Mouse (Mus musculus) brain, adult 2 months (tissue): ENCODE measurements around the gene Cct8l1.
A peak's percentile ranks its signal among the peaks of the same experiment; 100 is the strongest.

ENCODE experiments used
- DNase-seq: peaks from one replicate; pipeline ENCODE4 v3.0.0; 2011; ENCODE audit warnings: low read depth, low spot score

Cct8l1 gene

DNA sequence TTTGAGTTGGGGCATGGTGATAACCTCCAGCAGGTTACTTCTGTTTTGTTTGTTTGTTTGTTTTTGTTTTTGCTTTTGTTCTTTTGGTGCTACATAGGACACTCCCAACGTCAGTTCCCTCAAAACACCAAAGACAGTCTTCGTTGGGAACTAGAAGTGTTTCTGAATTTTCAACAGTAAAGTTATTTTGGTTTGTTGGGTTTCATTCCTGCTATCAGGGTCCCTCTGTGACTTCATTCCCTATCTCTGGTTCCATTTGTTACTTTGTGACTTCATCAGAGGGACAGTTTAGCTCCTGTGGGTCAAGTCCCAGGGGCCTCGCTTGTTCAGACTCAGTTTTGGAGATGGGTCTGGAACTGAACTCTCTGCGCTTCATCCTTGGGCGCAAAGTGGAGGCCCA, at the start of gene Cct8l1:
Gene Cct8l1, plus strand, starts transcription at position 301 of the 400 bp plus-strand sequence.
- no peak for DNase-seq

DNA sequence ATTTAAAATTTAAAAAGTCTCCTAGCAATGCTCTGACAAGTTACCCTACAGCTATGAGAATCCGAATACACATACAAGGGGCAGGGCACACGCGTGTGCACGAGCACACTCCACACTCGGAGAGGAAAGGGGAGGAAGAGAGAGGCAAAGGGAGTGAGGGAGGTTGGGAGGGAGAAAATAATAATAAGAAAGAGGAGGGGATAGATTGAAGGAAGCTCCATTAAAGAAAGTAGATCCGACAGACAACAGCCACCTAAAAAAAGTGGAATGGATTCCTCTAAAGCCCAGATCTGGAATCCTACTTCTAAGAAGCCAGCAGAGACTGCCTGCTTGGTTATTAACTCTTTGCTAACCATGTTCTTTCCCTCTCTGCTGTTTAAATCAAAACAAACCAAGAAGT, 43.8 kb upstream of the Cct8l1 start:
- peak; percentile 69 for DNase-seq

DNA sequence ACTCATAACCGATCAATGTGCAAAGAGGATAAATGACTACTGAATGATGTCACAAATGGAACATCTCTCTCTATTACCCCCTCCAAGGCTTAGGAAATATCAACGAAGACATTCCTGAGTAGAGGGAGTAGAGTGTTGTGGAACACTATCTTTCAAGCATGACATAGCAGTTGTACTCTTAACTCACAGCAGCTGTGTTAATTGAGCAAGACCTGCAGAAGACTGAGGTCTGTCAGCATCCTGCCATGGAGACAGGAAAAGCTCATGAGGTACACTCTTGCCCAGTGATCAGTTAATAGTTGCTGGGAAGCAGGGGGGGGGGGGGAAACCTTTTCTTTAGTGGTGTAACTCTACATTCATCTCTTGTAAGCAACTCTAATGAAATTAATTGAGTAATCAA, 40.1 kb upstream of the Cct8l1 start:
- no peak for DNase-seq

DNA sequence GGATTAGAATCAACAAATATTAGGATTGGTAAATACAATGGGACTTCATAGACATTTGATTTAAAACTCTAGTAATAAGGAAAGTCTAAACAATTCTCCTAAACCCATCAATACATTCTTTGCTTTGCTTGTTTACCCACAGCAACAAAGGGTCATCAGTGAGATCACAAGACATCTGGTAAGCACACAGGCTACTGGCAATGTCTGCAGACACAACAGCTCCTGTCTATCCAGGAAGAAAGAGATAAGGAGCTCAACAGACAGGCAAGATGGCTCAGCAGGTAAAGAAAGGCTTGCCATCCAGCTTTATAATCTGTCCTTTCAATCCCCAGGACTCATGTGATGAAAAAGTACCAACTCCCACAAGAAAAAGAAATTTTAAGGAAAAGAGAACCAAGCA, 37.0 kb upstream of the Cct8l1 start:
- no peak for DNase-seq

DNA sequence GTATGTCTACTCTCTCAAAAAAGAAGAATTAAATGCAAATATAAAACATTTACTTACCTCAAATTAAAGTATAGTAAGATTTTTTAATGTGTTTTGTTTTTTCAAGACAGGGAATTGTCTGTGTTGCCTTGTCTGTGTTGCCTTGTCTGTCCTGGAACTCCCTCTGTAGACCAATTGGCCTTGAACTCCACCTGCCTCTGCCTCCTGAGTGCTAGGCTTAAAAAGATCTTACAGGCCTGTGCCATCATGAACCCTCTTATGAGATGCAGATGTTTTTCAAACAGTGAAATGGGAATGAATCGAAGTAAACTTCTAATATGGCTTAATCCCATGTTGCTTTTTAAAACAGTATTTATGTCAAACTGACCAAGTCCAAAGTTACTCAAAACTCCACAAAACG, 19.2 kb upstream of the Cct8l1 start:
- no peak for DNase-seq

DNA sequence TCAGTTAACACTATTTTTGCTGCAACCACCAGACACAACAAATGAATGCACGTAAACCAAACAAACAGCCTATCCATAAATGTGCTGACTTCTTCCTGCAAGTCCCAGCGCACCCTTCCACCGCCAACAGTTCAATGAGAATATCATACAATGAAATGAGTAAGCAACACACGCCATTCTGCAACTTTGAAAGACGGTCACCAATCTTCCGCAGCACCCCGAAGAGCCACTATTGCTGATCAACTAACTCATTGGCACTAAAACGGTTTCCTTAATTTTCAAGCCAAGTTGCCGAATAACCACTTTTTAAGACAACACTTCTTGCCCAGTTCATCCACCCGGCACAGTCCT, 18.5 kb upstream of the Cct8l1 start:
- peak; percentile 21 for DNase-seq

DNA sequence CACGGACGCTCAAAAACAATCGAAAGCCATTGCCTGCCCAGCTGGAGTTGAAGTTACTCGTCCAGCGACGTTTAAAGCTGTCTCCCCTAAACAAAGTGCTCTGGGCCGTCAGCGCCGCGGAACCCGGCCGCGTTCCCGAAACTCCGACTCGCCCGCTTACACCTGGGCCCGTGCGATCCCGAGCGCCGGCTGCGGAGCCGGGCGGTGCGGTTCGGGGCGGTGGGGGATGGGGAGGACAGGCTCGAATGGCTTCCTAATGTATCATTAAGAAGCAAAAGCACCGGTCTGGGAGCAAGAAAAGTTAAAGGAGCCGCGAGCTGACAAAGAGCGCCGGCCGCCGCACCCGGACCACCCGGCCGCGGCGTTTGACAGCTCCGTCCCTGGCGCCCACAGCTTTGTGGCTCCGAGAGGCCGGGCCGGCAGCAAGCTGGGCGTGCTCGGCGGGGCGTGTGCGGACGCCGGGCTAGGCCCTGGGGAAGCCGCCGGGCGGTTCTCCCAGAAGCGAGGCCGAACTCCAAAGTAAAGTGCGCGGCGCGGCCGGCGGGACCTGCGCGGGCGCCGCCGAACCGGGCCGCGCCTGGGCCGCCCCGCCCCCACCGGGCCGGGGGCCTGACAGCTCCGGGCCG, 18.0 kb upstream of the Cct8l1 start:
- DNase-seq: peak; percentile 53

DNA sequence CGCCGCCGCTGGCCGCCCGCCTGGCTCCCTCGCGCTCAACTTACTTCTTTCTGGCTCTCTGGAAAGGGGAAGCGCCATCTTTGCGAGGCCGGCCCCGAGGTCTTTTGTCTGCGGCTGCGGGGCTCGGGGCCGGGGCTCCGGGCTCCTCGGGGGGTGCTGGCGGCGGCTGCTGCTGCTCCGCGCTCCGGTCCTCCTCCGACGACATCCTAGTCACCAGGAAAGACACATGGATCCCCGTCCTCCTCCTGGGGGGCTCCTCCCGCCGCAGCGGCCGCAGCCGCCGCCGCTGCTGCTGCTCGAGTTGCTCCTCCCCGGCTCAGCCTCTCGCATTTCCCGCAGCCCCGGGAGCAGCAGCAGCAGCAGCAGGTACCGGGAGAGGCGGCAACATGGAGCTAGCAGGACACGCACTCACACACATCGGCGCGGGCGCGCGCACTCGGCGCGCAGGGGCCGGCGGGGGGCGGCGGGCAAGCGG, 17.5 kb upstream of the Cct8l1 start, which contains the start of gene Kmt2c:
Gene Kmt2c, minus strand, starts transcription at position 438 of the 475 bp plus-strand sequence.
- peak; percentile 88 for DNase-seq

DNA sequence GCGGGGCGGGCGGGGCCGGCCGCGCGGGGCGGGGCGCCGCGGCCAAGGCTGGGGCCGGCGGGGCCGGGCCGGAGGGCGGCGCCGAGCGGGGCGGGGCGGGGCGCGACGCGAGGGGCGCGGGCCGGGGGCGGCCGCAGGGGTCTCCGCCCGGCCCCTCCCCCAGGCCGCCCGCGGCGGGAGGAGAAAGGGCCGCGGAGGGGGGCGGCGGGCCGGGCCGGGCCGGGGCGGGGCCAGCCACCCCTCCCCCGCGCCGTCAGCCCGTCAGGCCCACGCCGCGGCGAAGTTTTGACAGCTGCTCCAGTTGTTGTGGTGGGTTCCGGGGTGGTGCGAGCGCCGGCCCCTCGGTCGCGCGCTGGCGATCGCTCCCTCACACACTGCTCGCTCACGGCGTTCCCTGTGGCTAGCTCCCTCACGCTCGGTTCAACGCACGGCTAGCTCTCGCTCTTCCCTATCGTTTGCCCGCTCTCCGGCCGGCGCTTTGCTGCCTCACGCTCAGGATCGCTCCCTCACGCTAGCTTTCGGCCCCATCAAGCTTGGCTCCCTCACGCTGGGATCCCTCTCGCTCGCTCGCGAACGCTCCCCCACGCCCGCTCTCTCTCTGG, 16.9 kb upstream of the Cct8l1 start:
- peak; percentile 81 for DNase-seq

DNA sequence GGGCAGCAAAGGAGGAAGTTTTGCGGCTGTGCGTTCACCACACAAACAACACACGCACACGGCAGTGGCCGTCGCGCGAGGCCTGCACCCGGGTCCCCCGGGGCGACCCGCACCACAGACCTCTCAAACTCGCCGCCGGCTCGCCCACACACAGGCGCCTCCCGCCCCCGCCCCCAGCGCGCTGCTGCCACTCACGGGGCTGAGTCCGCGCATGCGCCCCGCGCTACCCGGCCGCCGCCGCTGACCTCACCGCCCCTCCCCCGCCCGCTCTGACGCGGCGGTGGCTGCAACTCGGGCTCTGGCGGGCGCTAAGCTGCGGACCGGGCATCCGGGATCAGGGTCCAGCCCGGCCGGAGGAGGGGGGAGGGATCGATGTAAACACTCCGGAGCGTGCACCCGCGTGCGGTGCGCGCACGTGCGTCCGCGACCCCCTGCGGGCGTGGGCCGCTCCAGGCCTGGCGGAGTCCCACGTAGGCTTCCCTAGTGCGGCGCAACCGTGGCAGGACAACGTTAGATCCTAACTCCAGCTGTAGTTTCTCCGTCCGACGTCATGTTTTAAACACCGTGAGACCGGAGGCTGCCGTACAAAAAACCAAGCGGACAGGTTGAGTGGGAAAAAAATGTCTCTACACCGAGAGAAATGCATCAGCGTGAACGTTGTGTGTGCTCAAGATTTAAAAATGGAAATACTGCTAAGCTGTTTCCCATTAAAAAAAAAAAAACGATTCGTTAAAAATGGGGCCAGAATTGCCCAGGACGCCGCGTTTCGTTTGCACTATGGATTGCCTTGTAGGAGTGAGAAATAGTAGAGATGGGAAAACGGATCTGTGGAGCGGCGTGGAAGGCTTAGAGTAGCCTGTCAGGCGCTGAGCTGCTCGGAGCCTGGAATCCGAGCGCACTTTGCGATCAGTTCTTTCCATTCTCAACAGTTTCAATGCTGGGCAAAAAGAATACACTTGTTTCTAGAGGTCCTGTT, 16.2 kb upstream of the Cct8l1 start:
- peak; percentile 98 for DNase-seq

DNA sequence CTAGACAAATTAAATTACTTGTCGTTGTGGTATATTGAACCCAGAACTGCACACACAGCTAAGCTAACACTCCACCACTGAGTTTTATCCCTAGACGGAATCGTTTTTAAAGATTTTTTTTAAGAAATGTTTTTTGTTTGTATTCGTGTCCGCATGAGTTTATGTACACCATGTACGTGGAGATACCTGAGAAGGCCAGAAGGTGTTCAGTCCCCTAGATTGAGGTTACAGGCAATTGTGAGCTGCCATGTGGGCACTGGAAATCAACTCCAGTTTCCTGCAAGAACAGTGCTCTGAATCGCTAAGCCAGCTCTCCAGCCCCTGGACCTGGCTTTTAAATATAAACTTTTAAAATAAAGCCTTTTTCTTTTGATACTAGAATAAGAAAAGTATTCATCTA, 15.2 kb upstream of the Cct8l1 start:
- DNase-seq: no peak

DNA sequence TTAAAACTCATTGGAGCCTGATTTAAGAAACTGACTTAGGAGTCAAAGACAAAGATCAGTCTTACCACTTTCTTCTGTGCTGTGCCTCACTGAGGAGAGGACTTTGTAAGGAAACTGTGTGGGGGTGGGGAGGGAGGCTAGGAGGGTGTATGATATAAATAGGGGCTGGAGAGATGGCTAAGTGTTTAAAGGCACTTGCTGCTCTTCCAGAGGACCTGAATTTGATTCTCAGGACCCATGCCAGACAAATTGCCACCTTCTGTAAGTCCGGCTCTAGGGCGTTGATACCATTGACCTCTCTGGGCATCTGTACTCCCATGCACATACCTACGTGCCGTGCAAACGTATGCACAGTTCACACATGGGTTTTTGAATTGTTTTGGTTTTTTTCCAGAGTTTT, 9.8 kb upstream of the Cct8l1 start:
- no peak for DNase-seq

DNA sequence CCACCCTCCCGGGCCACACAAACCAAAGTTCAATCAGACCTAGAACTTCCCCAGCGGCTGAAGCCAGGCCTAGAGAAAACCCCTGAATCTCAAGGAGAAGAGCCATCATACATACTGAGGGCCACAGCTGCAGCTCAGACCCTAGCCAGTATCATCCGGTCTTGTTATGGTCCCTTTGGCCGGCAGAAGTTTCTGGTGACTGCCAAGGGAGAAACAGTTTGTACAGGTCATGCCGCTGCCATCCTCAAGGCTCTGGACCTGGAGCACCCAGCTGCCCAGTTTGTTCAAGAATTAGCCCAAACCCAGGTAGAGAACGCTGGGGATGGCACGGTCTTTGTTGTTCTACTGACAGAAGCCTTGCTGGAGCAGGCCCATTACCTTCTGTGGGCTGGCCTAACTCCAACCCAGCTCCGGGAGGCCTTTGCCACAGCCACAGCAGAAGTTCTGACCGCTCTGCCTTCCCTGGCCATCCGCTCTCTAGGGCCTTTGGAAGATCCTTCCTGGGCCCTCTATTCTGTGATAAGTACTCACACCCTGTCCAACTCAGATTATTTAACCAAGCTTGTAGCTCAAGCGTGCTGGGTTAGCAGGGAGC, 531 bp downstream of the Cct8l1 start:
- no peak for DNase-seq

DNA sequence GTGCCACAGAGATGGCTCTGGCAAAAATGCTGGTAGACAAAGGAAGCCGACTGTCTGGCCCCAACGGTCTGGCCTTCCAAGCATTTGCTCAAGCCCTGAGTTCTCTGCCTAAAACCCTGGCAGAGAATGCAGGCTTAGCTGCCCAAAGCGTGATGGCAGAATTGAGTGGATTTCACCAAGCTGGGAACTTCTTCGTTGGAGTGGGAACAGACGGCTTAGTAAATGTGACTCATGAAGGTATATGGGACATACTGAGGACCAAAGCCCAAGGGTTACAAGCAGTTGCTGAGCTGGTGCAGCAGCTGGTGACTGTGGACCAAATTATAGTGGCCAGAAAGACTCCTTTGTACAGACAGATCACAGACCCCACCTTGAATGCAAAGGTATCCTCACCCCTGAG, 1.7 kb downstream of the Cct8l1 start:
- no peak for DNase-seq

DNA sequence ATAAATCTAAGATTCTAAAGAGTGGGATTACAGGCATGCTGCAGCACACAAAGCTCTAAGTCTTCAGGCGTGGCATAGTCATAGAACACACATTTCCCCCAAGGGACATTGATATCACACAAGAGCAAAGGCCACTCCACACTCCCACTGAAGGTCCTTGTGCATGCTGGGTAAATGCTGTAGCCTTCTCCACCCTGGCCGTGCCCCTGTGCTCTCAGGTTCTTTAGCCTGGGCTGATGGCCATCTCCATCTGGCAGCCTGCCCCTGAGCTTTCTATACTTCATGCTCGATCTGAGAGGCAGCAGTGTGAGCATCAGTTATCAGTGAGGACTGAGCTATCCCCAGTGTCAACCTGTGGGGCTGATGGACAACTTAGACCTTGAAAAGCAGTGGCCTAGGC, 4.0 kb downstream of the Cct8l1 start:
- peak; percentile 17 for DNase-seq

DNA sequence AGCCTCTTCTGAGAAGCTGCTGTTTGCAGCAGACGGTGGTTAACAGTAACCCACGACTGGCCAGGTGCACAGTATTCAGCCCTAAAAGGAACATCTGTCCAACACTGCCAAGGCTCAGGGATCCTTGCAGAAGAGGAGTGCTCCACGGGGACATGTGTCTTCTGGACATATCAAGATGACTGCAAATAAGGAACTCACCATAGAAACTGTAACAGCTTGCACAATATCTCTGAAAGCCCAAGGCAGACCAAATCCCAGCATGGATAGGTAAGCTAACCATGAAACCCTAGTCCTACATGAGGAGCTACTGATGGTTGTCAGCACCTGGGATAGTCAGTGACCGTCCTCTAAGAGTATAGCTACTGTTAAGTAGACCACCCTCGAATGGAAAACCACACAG, 5.6 kb downstream of the Cct8l1 start:
- DNase-seq: no peak

DNA sequence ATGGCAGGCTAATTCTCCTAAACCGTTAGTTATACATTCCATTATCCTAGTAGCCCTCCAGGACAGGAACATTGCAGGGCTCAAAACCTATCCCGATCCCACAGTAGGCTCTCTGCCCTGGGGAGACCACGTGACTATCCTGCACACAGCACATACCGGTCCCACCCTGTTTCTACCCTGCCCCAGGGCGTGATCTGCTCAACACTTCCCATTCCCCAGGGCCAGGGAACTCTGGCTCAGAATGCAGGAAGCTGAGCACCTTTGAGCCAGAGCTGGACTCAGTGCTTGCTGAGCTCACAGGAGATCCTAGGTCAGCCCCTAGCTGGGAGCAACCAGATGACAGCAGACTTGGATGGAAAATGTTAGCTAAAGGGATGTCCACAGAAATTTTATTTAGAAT, 10.2 kb downstream of the Cct8l1 start:
- DNase-seq: no peak

DNA sequence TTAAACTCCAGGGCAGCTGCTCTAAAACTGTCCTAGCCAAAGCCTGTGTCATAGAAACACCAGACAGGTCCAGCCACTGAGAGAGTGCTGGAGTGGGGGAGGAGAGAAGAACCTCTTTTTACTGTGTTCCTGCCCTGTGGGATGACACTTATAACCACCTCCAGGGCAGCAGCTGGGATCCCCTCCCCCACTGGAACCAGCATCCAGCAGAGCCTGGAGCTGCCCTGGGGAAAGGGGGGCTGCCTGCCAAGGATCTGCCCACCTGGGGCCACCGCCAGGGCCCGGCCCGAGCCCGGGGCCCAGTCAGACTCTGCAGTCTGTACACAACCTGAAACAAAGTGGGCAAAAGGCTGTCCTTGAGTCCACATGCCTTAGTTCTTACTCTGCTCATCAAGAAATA, 11.1 kb downstream of the Cct8l1 start:
- DNase-seq: no peak

DNA sequence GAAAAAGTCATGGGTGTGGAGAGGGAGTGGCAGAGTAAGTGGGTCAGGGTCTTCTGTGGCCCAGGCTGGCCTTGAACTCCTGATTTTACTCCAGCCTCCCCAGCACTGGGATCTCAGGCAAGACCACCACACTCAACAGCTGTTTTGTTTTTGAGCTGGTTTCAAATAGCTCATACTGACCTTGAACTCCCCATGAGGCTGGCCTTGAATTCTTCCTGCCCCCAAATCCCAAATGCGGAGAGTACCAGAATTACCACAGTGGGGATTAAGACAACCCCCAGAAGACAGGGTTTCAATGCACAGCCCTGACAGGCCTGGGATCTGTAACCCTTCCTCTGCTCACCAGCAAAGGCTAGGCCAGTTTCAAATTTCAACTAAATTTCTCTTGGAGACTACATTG, 12.1 kb downstream of the Cct8l1 start:
- no peak for DNase-seq

DNA sequence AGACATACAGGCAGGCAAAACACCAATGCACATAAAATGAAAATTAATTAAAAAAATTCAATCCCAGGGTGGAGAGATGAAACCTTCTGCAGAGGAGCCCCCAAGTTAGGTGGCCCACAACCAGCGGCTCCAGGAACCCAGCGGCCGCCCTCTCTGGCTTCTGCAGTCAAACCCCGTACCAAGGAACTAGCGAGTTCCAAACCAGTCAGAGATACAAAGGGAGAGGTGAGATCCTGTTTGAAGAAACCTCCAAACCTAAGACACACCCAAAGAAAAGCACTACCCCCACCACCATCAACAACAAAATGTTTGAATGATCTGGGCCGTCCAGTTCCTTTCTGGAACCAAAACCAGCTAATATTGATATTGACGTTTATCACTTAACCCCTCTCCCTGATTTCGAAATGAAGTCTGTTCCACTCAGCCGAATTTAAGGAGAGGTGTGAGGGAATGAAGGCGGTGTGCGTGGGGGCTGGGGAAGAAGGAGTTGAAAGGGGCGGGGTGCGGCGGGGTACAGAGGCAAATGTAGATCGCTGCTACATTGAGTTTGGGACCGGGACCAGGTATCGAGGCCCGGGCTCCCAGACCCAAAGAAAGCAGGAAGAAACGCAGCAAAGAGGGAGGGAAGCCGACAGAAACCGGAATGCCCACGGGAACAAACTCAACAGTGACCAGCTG, 13.1 kb downstream of the Cct8l1 start:
- peak; percentile 9 for DNase-seq
